Mouse (Mus musculus) ES-Bruce4 (cell line): ENCODE results near the gene Ndufa12. TPM values are rescaled to one million over a fixed set of nuclear protein-coding genes. Genes with fewer than 3 reads are reported as not detected.

Experiments used
- H3K27ac ChIP-seq: 2 replicates; pipeline ENCODE4 v1.5.1; 2012; ENCODE audit warnings: low read length, inconsistent platforms; ENCODE audit not compliant: insufficient read depth
- H3K27me3 ChIP-seq: 2 replicates; pipeline ENCODE4 v1.6.1; 2012; ENCODE audit warnings: mild to moderate bottlenecking, low read length, inconsistent platforms; ENCODE audit not compliant: control insufficient read depth, poor library complexity, insufficient read depth, severe bottlenecking
- H3K36me3 ChIP-seq: 2 replicates; pipeline ENCODE4 v1.6.1; 2012; ENCODE audit warnings: inconsistent platforms, mild to moderate bottlenecking, low read length, moderate library complexity; ENCODE audit not compliant: control insufficient read depth, poor library complexity, insufficient read depth, severe bottlenecking
- H3K4me1 ChIP-seq: one replicate; pipeline ENCODE4 v1.8.1; 2011; ENCODE audit warnings: low read length; ENCODE audit not compliant: control insufficient read depth, insufficient read depth
- H3K4me3 ChIP-seq: 2 replicates; pipeline ENCODE4 v1.5.1; 2011; ENCODE audit warnings: low read depth, mild to moderate bottlenecking, low read length
- H3K9ac ChIP-seq: 2 replicates; pipeline ENCODE4 v1.6.1; 2012; ENCODE audit warnings: low read depth, mild to moderate bottlenecking, inconsistent platforms; ENCODE audit not compliant: poor library complexity, severe bottlenecking
- H3K9me3 ChIP-seq: replicated peaks from 2 replicates; pipeline ENCODE4 v1.6.1; 2012; ENCODE audit warnings: mild to moderate bottlenecking, low read length, inconsistent platforms; ENCODE audit not compliant: control insufficient read depth, poor library complexity, insufficient read depth, severe bottlenecking
- CTCF ChIP-seq: IDR thresholded peaks from one replicate; pipeline ENCODE4 v1.8.1; 2011; ENCODE audit warnings: low read depth, low read length
- EP300 ChIP-seq: IDR thresholded peaks from 2 replicates; pipeline ENCODE4 v1.6.1; 2011; ENCODE audit warnings: low read depth, low read length; ENCODE audit not compliant: insufficient read depth
- POLR2A ChIP-seq: IDR thresholded peaks from one replicate; pipeline ENCODE4 v1.8.1; 2011; ENCODE audit warnings: low read length; ENCODE audit not compliant: insufficient read depth
- polyA plus RNA-seq: library from polyadenylated mRNA; stranded (reverse); fragments of >200 nt; gene quantifications from 2 replicates; pipeline ENCODE4 v1.2.4, GENCODE M21; 2011; ENCODE audit warnings: low read depth; ENCODE audit not compliant: missing spikeins, insufficient read depth, insufficient read length

Ndufa12 gene
- polyA plus RNA-seq, 1 experiment = 320 TPM

DNA sequence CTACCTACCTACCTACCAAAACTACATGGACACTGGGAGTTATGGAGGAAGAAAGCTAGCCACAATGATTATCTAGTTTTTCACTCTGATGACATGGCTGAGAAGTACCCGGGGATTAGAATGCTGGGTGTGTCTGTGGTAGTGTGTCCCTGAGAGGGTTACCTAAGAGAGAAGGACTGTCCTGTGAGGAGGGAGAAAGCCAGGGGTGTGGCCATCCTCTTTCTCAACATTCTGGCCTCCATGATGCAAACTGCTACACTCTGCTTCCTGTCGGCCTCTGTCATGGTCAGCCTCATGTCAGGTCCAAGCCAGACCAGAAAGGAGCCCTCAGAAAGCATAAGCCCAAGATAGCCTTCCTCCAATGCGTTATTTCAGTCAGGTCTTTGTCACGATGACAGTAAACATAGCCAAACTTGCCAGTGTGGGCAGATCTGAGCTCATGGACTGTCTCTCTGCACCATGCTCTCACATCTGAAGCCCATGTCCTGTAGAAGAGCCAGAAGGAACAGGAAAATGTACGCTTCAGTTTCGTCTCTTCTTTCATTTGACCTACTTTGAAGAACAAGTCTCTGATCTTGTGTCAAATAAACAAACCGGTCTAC is 49.3 kb downstream of the Ndufa12 start:
- Histone ChIP-seq H3K27ac (no peak overlapping the region), H3K9ac (no peak overlapping the region)
- TF ChIP-seq EP300 (no peak), CTCF (no peak), POLR2A (no peak)

GRCm38 (mm10) chr10:94249575-94250456 is 51.3 kb downstream of the Ndufa12 start:
- Histone ChIP-seq H3K36me3 (no peaks in the 10 kb centered on the region), H3K9me3 (no peaks in the 10 kb centered on the region), H3K4me3 (no peak overlapping the region), H3K9ac (no peak overlapping the region), H3K4me1 (no peaks in the 10 kb centered on the region), H3K27ac (no peak overlapping the region), H3K27me3 (no peaks in the 10 kb centered on the region)
- TF ChIP-seq CTCF = no peak
- no peak for TF ChIP-seq POLR2A
- TF ChIP-seq EP300 = no peak

More for the DNA sequence above, 49.3 kb downstream of the Ndufa12 start:
- Histone ChIP-seq H3K9me3 (no peaks in the 10 kb centered on the region), H3K27me3 (no peaks in the 10 kb centered on the region), H3K4me1 (no peaks in the 10 kb centered on the region), H3K36me3 (no peaks in the 10 kb centered on the region), H3K4me3 (no peak overlapping the region)

GRCm38 (mm10) chr10:94253260-94253807 is 54.8 kb downstream of the Ndufa12 start:
- Histone ChIP-seq H3K36me3 (no peaks in the 10 kb centered on the region), H3K9me3 (no peaks in the 10 kb centered on the region), H3K27me3 (no peaks in the 10 kb centered on the region), H3K4me1 (no peaks in the 10 kb centered on the region), H3K9ac (no peak overlapping the region), H3K27ac (no peak overlapping the region), H3K4me3 (no peak overlapping the region)
- TF ChIP-seq CTCF = no peak
- TF ChIP-seq POLR2A = no peak
- TF ChIP-seq EP300 = no peak

DNA sequence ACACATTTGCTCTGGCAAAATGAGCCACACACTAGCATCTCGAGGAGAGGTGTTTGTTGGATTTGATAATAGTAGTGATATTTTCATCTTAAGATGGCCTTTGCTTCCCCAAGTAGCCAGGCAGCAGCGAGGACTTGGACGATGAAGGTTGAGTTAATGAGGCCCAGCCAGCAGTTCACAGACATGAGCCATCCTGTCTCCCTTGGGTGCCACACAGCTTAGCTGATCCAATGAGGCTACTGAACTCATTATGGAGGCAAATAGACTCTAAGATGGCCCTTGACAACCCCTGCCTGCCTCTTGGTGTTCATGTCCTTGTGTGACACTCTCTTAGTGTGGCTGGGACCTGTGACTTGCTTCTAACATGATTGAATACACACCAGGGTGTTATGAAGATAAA is 56.2 kb downstream of the Ndufa12 start:
- H3K4me3 ChIP-seq = no peak overlapping the region
- no peaks in the 10 kb centered on the region for H3K27me3 ChIP-seq
- no peaks in the 10 kb centered on the region for H3K9me3 ChIP-seq
- no peak for TF ChIP-seq CTCF
- no peak for TF ChIP-seq POLR2A
- TF ChIP-seq EP300 = no peak
- H3K36me3 ChIP-seq = no peaks in the 10 kb centered on the region
- H3K4me1 ChIP-seq = no peaks in the 10 kb centered on the region
- no peak overlapping the region for H3K27ac ChIP-seq
- no peak overlapping the region for H3K9ac ChIP-seq

DNA sequence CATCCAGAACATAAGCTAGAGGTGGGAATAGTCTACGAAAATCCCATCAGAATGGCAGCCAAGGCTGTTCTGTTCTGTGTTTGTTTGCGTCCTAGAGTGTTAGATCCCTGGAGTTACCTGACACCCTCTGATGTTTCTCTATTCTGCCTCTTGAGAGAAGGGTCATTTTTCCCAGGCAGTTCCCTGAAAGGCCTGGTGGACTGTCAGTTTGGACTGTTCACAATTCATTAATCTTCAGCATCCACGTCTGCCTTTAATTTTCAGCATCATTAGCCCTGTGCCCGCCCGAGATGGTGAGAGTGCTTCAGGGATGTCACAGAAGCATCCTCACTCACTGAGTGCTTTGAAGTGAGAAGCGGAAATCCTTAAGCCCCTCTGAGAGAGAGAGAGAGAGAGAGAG is 57.2 kb downstream of the Ndufa12 start:
- TF ChIP-seq EP300 = no peak
- no peak for TF ChIP-seq CTCF
- TF ChIP-seq POLR2A = no peak
- Histone ChIP-seq H3K27me3 (no peaks in the 10 kb centered on the region), H3K36me3 (no peaks in the 10 kb centered on the region), H3K27ac (no peak overlapping the region), H3K9me3 (no peaks in the 10 kb centered on the region), H3K9ac (no peak overlapping the region), H3K4me3 (no peak overlapping the region), H3K4me1 (no peaks in the 10 kb centered on the region)

DNA sequence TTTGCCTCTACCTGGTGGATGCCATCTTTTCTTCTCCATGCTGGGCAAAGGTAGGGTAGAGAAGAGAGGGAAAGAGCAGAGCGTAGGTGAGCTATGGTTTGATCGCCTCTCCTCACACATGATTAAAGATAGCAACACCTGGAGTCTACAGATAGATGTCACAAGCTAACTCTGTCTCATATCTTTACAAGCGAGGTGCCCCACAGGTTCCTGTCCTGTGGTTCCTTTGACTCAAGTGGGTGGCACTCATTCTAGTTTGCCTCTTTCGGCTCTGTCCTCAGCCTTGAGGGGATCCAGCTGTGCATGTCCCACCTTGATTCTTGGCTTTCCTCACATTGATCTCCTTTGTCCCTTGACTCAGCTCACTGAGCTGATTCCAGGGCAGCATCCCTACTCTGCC is 58.0 kb downstream of the Ndufa12 start:
- H3K36me3 ChIP-seq = no peaks in the 10 kb centered on the region
- H3K9ac ChIP-seq = no peak overlapping the region
- H3K4me1 ChIP-seq = no peaks in the 10 kb centered on the region
- H3K27me3 ChIP-seq = no peaks in the 10 kb centered on the region
- H3K27ac ChIP-seq = no peak overlapping the region
- no peak overlapping the region for H3K4me3 ChIP-seq
- no peak for TF ChIP-seq POLR2A
- no peak for TF ChIP-seq EP300
- TF ChIP-seq CTCF = no peak
- H3K9me3 ChIP-seq = no peaks in the 10 kb centered on the region
